Mouse (Mus musculus) mouse trophoblast stem cell (cell line): Measurements from ENCODE around the gene Acbd5.
"Not testable (repeated sequence)": the region's sequence is repeated elsewhere in the genome, so short reads cannot be mapped to it uniquely, and the experiment has no call there.

Source experiments
- in situ Hi-C, 2 experiments: fragments of 300-500 bp; cut with MseI, MboI; formaldehyde crosslinking; loops; 2 replicates in 1 of 2; 3 replicates in 1 of 2; pipeline ENCODE4 v1.15.1; 2025

Gene Acbd5

GRCm38 (mm10) chr2:23067552-23068369 lies at the start of gene Acbd5:
Gene Acbd5 (plus strand): TSS chr2:23068167.
- in situ Hi-C loops, result no loop called here

DNA sequence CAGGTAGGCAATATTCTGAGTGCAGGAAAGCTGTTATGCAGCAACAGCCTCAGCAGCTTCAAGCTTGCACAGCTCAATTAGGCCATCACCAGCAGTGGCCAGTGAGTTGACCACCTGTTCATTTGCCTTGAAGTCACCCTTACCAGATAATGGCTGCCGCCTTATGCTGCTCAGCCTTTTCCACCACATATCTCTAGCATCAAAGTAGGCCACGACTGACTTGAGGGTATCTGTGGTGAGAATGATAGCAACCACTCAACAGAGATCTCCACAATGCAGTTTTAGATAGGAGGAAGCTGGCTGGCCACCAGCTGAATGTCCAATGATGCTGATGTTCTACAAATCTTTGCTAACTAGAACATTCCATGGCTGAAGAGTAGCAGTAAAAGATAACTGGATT lies 48.8 kb upstream of the Acbd5 start:
- in situ Hi-C loops, result no loop called here

GRCm38 (mm10) chr2:23021320-23021719 lies 46.6 kb upstream of the Acbd5 start:
- in situ Hi-C loops, result no loop called here

DNA sequence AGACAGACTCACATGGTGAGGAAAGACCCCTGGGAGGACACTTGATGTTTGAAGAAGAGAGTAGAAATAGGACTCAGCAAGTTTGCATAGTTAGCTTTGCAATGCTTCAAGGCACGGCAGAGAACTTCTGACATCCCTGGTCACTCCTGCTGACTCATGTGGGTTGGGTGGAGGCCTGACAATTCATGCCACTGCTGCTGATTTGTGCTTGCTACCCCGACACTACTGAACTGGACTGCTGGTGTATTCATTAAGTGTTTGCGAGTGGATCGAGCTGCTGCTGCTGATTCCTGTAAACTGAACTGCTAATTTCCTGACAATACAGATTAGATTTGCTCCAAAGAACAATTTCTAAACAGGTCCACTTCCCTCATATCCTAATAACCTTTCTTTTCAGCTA lies 46.2 kb upstream of the Acbd5 start:
- in situ Hi-C loops, result no loop called here

- in situ Hi-C loops, result no loop called here
Measured at GRCm38 (mm10) chr2:23023023-23023422, 44.9 kb upstream of the Acbd5 start.

GRCm38 (mm10) chr2:23023714-23024282 lies 44.2 kb upstream of the Acbd5 start:
- in situ Hi-C loops, result no loop called here

DNA sequence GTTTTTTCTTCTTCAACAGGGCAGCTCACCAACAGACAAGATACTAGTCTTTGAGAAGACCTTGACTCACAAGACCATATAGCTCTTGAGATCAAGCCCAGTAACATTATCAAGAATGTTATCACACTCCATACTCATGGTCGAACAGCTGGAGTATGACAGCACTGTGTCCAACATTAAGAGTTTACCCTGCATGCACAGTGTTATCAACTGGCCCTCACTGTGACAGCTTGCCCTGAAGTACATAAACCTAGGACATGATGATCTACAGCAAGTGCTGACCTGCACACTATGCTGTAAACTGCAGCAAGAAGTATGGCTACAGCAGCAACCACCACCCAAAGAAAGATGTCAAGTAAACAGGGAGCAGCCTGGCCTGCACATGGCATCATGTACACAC lies 41.6 kb upstream of the Acbd5 start:
- in situ Hi-C loops, result no loop called here

DNA sequence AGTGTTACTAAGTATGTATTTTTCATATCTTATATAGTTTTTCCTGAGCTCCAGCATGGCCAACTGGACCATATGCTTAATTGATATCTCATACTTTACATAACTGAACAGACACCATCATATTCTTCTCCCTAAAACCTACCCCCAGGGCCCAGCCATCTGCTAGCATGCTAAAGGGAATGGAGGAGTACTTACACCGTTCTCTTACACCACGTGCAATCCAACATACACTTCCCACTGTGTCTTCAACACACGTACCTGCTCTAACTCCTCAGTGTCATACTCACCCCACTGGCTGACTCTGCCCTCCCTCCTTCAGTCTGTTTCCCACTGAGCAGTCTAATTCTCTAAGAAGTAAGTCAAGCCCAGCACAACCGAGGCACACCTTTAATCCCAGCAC lies 39.1 kb upstream of the Acbd5 start:
- in situ Hi-C loops, result no loop called here

DNA sequence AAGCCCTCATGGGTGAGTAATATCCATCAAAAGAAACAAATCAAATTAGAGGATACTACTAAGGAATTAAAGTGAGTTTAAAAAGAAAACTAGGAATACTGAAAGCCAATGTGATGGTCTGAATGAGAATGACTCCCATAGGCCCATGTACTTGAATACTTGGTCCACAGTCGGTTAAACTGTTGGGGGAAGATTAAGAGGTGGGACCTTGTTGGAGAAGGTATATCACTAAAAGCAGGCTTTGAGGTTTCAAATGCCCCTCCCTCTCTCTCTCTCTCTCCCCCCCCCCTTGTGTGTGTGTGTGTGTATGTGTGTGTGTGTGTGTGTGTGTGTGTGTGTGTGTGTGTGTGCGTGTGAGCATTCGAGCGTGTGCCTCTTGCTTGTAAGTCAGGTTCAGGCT lies 37.3 kb upstream of the Acbd5 start:
- in situ Hi-C loops, result no loop called here

GRCm38 (mm10) chr2:23034692-23035435 lies 33.1 kb upstream of the Acbd5 start:
- in situ Hi-C loops, result no loop called here

DNA sequence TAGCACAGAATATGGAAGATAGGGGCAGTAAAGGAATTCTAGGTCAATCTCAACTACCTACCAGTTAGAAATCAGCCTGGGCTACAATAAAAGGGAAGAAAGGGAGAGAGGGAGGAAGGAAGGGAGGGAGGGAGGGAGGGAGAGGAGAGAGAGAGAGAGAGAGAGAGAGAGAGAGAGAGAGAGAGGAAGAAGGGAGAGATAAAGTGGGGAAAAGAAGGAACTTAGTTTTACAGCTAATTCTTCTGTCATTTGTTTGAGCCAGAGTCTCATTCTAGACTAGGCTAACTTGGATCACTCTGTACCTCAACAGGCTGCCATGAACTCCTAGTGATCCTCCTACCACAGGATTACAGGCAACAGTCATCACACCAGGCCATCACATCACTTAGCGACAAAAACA lies 32.5 kb upstream of the Acbd5 start:
- in situ Hi-C loops, result no loop called here

- in situ Hi-C loops, result no loop called here
Measured at GRCm38 (mm10) chr2:23039082-23040000, 28.6 kb upstream of the Acbd5 start.

GRCm38 (mm10) chr2:23040001-23040646 lies 27.8 kb upstream of the Acbd5 start, which contains the start of gene Abi1:
Gene Abi1 (minus strand): TSS chr2:23040241.
- in situ Hi-C loops, result no loop called here

DNA sequence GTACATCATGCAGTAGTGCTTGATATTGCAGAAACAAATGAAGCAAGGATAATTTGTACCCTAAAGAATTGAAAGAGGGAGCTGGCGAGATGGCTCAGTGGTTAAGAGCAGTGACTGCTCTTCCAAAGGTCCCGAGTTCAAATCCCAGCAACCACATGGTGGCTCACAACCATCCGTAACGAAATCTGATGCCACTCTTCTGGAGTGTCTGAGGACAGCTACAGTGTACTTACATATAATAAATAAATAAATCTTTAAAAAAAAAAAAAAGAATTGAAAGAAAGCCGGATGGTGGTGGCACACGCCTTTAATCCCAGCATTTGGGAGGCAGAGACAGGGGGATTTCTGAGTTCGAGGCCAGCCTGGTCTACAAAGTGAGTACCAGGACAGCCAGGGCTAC lies 27.3 kb upstream of the Acbd5 start:
- in situ Hi-C loops, result not testable (repeated sequence)

DNA sequence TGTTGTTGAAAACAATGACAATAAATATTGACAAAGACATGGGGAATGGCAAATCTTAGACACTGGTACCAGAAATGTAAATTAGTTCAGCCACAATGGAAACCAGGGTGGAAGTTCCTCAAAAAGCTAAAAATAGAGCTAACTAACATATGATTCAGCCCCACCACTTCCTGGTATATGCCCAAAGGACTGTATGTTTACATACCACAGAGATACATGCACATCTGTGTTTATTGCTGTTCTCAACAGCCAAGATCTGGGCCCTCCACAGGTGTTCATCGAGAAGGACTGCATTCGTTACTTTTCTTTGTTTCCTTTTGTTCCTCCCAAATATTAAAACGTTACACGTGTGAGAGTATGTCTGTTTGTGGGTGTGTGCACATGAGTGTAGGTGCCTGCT lies 26.5 kb upstream of the Acbd5 start:
- in situ Hi-C loops, result no loop called here

DNA sequence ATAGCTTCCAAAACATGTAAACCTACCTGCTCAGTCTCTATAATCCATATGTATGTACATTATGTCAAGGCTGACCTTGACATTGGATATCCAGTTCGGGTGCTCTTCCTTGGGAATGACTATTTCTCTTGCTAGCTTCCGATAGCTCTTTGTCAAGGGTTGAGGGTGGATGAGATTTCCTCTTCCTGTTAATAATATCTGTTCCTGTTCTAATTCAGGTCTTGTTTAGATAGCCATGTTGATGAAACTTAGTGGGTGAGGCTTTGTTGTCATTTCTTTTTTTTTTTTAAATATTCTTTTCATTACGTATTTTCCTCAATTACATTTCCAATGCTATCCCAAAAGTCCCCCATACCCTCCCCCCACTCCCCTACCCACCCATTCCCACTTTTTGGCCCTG lies 25.8 kb upstream of the Acbd5 start:
- in situ Hi-C loops, result no loop called here

DNA sequence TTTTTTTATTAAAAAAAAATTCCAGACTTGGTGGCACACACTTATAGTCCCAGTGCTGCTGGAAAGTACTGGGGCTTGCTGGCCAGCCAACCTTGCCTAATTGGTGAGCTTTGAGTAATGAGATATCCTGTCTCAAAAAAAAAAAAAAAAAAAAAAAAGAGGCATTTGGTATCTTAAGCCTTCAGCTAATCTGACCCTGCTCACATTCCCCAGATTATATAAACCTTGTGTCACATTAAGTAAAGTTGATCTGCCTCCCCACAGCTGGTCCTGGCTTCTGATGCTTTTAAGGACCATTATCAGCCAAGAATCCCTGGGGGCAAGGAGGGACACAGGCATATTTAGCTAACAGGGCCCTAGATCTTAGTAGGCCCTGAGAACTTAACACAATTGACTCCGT lies 22.3 kb upstream of the Acbd5 start:
- in situ Hi-C loops, result no loop called here

- in situ Hi-C loops, result no loop called here
Measured at GRCm38 (mm10) chr2:23048006-23048405, 20.0 kb upstream of the Acbd5 start.

DNA sequence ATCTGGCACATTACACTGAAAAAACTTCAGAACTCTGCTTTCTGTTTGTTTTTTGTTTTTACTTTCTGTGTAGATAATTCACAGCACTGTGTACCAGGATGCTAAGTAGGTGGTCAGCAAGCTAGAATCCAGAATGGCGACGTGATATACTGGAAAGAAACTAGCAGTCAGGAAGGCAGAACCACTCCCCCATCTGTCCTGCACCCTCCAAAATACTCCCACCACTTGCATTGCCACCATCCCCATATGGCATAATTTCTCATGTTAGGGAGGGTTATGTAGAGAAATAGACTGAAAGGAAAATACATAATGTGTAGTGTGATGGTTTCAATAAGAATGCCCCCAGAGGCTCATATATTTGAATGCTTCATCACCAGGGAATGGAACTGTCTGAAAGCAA lies 16.1 kb upstream of the Acbd5 start:
- in situ Hi-C loops, result no loop called here

DNA sequence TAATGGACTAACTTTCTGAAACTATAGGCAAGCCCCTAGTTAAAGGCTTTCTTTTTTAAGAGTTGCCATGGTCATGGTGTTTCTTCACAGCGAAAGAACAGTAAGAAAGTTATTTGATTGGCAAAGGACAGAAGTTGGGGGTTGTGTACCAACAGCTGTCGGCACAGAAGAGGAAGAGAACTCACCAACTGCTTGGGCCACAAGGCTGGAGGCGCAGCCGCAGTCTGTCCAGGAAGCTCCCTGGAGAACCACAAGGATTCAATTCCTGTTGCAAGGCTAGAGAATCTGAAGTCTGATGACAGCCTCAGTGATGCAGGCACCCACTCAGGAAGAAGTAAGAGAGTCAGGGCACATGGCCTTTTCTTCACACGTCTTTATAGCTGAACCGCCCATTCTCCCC lies 15.4 kb upstream of the Acbd5 start:
- in situ Hi-C loops, result no loop called here

- in situ Hi-C loops, result no loop called here
Measured at GRCm38 (mm10) chr2:23068370-23068737, 387 bp downstream of the Acbd5 start.
